Mouse (Mus musculus): ENCODE data around the gene Ppp4r4. TPM values are rescaled to one million over a fixed set of nuclear protein-coding genes. Genes with fewer than 3 reads are reported as not detected.

The Ppp4r4 gene
- polyA plus RNA-seq, 1 experiment from 2014 or later, result 4.1 TPM

DNA sequence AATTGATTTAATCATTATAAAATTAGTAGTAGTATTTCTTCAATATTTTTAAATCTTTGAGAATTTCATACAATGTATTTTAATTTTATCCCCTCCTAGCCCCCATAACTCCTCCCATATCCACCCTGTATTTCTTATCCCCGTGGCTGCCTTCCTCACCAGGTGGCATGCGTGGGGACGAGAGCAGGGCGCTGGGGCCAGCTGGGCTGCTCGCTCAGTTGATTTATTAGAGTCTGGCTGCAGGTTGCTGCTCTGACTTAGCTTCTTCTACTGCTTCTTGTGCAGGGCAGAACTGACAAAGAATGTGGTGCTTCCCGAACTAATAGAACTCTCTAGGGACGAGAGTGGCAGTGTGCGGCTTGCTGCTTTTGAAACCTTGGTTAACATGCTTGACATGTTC lies 51.7 kb downstream of the Ppp4r4 start:
- Histone ChIP-seq H3K4me1 (ENCODE audit: control insufficient read depth, insufficient read depth, low read depth, low read length) (no peaks in the 10 kb centered on the region), H3K27ac (ENCODE audit: low read depth, low read length) (no peak overlapping the region), H3K4me2 (ENCODE audit: low read length) (no peak overlapping the region), H3K9ac (ENCODE audit: low read depth, low read length) (no peak overlapping the region), H3K27me3 (replicated peaks; ENCODE audit: control insufficient read depth, insufficient read depth, low read length) (no peaks in the 10 kb centered on the region), H3K4me3 (ENCODE audit: low read length) (no peak overlapping the region), H3K9me3 (ENCODE audit: control insufficient read depth, low read length) (no peaks in the 10 kb centered on the region), H3K36me3 (ENCODE audit: control insufficient read depth, insufficient read depth, low read length) (no peaks in the 10 kb centered on the region)
- WGBS, result 76% methylated on average over 8 of the region's 8 CpGs
- no peak for ATAC-seq

- WGBS, result 79% methylated on average over 2 of the region's 2 CpGs
- Histone ChIP-seq H3K27me3 (replicated peaks; ENCODE audit: control insufficient read depth, insufficient read depth, low read length) (no peaks in the 10 kb centered on the region), H3K9me3 (ENCODE audit: control insufficient read depth, low read length) (no peaks in the 10 kb centered on the region), H3K9ac (ENCODE audit: low read depth, low read length) (no peak overlapping the region), H3K4me3 (ENCODE audit: low read length) (no peak overlapping the region), H3K4me1 (ENCODE audit: control insufficient read depth, insufficient read depth, low read depth, low read length) (no peaks in the 10 kb centered on the region), H3K27ac (ENCODE audit: low read depth, low read length) (no peak overlapping the region), H3K4me2 (ENCODE audit: low read length) (no peak overlapping the region), H3K36me3 (ENCODE audit: control insufficient read depth, insufficient read depth, low read length) (no peaks in the 10 kb centered on the region)
- no peak for ATAC-seq
Measured at GRCm38 (mm10) chr12:103598411-103598810, 66.3 kb downstream of the Ppp4r4 start.

GRCm38 (mm10) chr12:103600364-103600763 lies 68.3 kb downstream of the Ppp4r4 start:
- Histone ChIP-seq H3K27ac (ENCODE audit: low read depth, low read length) (no peak overlapping the region), H3K9ac (ENCODE audit: low read depth, low read length) (no peak overlapping the region)
- WGBS, result 17% methylated on average over 3 of the region's 3 CpGs

GRCm38 (mm10) chr12:103601839-103602238 lies 69.8 kb downstream of the Ppp4r4 start:
- no peaks in the 10 kb centered on the region for H3K9me3 ChIP-seq (ENCODE audit: control insufficient read depth, low read length)
- H3K4me2 ChIP-seq (ENCODE audit: low read length), result no peak overlapping the region
- H3K27ac ChIP-seq (ENCODE audit: low read depth, low read length), result no peak overlapping the region
- no peak overlapping the region for H3K9ac ChIP-seq (ENCODE audit: low read depth, low read length)
- H3K36me3 ChIP-seq (ENCODE audit: control insufficient read depth, insufficient read depth, low read length), result no peaks in the 10 kb centered on the region
- no peaks in the 10 kb centered on the region for H3K27me3 ChIP-seq (replicated peaks; ENCODE audit: control insufficient read depth, insufficient read depth, low read length)
- no peak for ATAC-seq
- H3K4me1 ChIP-seq (ENCODE audit: control insufficient read depth, insufficient read depth, low read depth, low read length), result no peaks in the 10 kb centered on the region
- H3K4me3 ChIP-seq (ENCODE audit: low read length), result no peak overlapping the region
- 82% methylated on average over 3 of the region's 3 CpGs for WGBS

More at GRCm38 (mm10) chr12:103600364-103600763, 68.3 kb downstream of the Ppp4r4 start:
- Histone ChIP-seq H3K4me3 (ENCODE audit: low read length) (no peak overlapping the region), H3K36me3 (ENCODE audit: control insufficient read depth, insufficient read depth, low read length) (no peaks in the 10 kb centered on the region), H3K27me3 (replicated peaks; ENCODE audit: control insufficient read depth, insufficient read depth, low read length) (no peaks in the 10 kb centered on the region), H3K9me3 (ENCODE audit: control insufficient read depth, low read length) (no peaks in the 10 kb centered on the region), H3K4me1 (ENCODE audit: control insufficient read depth, insufficient read depth, low read depth, low read length) (no peaks in the 10 kb centered on the region), H3K4me2 (ENCODE audit: low read length) (no peak overlapping the region)
- ATAC-seq, result no peak

GRCm38 (mm10) chr12:103615141-103615540 lies 83.1 kb downstream of the Ppp4r4 start:
- Histone ChIP-seq H3K36me3 (ENCODE audit: control insufficient read depth, insufficient read depth, low read length) (peaks cover 3% of the 10 kb centered on the region; the same call in 1 of the 2 replicates), H3K4me1 (ENCODE audit: control insufficient read depth, insufficient read depth, low read depth, low read length) (no peaks in the 10 kb centered on the region), H3K9me3 (ENCODE audit: control insufficient read depth, low read length) (peaks cover 3% of the 10 kb centered on the region), H3K4me3 (ENCODE audit: low read length) (no peak overlapping the region), H3K9ac (ENCODE audit: low read depth, low read length) (no peak overlapping the region), H3K27ac (ENCODE audit: low read depth, low read length) (no peak overlapping the region), H3K4me2 (ENCODE audit: low read length) (no peak overlapping the region), H3K27me3 (replicated peaks; ENCODE audit: control insufficient read depth, insufficient read depth, low read length) (no peaks in the 10 kb centered on the region)
- ATAC-seq, result no peak
- WGBS, result 96% methylated on average over 1 of the region's 1 CpGs

GRCm38 (mm10) chr12:103615734-103616133 lies 83.7 kb downstream of the Ppp4r4 start:
- H3K9me3 ChIP-seq (ENCODE audit: control insufficient read depth, low read length), result peaks cover 3% of the 10 kb centered on the region
- H3K27me3 ChIP-seq (replicated peaks; ENCODE audit: control insufficient read depth, insufficient read depth, low read length), result no peaks in the 10 kb centered on the region
- H3K9ac ChIP-seq (ENCODE audit: low read depth, low read length), result no peak overlapping the region
- WGBS, result 88% methylated on average over 4 of the region's 4 CpGs
- no peaks in the 10 kb centered on the region for H3K4me1 ChIP-seq (ENCODE audit: control insufficient read depth, insufficient read depth, low read depth, low read length)
- H3K4me3 ChIP-seq (ENCODE audit: low read length), result no peak overlapping the region
- no peak overlapping the region for H3K4me2 ChIP-seq (ENCODE audit: low read length)
- H3K36me3 ChIP-seq (ENCODE audit: control insufficient read depth, insufficient read depth, low read length), result peaks cover 3% of the 10 kb centered on the region; the same call in 1 of the 2 replicates
- H3K27ac ChIP-seq (ENCODE audit: low read depth, low read length), result no peak overlapping the region
- no peak for ATAC-seq

DNA sequence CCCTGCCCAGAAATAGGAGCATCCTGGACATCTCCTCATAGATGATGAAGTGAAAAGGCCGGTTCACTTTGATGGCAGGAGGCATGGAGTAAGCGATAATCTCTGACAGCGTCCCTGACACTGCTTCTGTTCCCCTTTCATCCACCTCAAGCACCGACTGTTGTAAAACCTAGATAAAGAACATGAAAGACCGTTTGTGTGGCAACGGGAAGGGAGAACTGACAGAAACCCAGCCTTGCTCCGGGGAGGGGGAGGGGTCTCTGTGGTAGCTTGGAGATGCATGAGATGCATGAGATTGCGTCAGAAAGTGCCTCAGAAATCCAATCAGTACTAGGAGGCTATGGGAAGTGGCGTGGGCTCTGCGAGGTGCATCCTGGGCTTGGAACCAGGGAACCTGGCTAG lies 84.8 kb downstream of the Ppp4r4 start:
- no peak overlapping the region for H3K4me2 ChIP-seq (ENCODE audit: low read length)
- no peak overlapping the region for H3K27ac ChIP-seq (ENCODE audit: low read depth, low read length)
- no peaks in the 10 kb centered on the region for H3K27me3 ChIP-seq (replicated peaks; ENCODE audit: control insufficient read depth, insufficient read depth, low read length)
- no peaks in the 10 kb centered on the region for H3K4me1 ChIP-seq (ENCODE audit: control insufficient read depth, insufficient read depth, low read depth, low read length)
- 92% methylated on average over 10 of the region's 10 CpGs for WGBS
- ATAC-seq, result no peak
- H3K9ac ChIP-seq (ENCODE audit: low read depth, low read length), result no peak overlapping the region
- peaks cover 3% of the 10 kb centered on the region; the same call in 1 of the 2 replicates for H3K36me3 ChIP-seq (ENCODE audit: control insufficient read depth, insufficient read depth, low read length)
- H3K4me3 ChIP-seq (ENCODE audit: low read length), result no peak overlapping the region
- peaks cover 3% of the 10 kb centered on the region for H3K9me3 ChIP-seq (ENCODE audit: control insufficient read depth, low read length)

GRCm38 (mm10) chr12:103631203-103631612 lies 99.1 kb downstream of the Ppp4r4 start, which contains the start of gene Serpina10:
TSS of gene Serpina10 (minus strand) at chr12:103631444.
- no peak within 1 kb of the TSS for H3K4me3 ChIP-seq (ENCODE audit: low read length)
- no peak for ATAC-seq
- WGBS, result 68% methylated on average over 3 of the region's 3 CpGs

DNA sequence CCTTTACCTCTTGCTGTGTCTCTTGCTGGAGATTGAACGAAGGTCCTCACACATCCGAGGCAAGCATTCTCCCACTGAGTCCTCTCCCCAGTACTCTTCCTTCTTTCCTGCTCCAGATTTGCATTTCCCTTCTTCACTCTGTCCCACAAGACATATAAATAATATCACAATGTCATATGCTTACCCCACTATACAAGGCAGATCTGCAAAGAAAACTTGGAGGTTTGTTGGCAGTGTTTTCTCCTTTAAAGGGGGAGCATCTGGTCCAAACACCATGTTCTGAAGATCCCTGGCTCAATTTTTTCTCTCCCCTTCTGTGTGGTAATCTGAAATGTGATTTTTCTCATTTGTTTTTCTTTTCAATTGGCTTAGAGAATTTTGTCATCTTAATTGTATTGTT lies 102.3 kb downstream of the Ppp4r4 start:
- Histone ChIP-seq H3K27me3 (replicated peaks; ENCODE audit: control insufficient read depth, insufficient read depth, low read length) (no peaks in the 10 kb centered on the region), H3K27ac (ENCODE audit: low read depth, low read length) (no peak overlapping the region), H3K36me3 (ENCODE audit: control insufficient read depth, insufficient read depth, low read length) (no peaks in the 10 kb centered on the region), H3K4me3 (ENCODE audit: low read length) (no peak overlapping the region), H3K9ac (ENCODE audit: low read depth, low read length) (no peak overlapping the region), H3K9me3 (ENCODE audit: control insufficient read depth, low read length) (no peaks in the 10 kb centered on the region), H3K4me2 (ENCODE audit: low read length) (no peak overlapping the region), H3K4me1 (ENCODE audit: control insufficient read depth, insufficient read depth, low read depth, low read length) (no peaks in the 10 kb centered on the region)
- 83% methylated on average over 2 of the region's 2 CpGs for WGBS
- ATAC-seq, result no peak

More at GRCm38 (mm10) chr12:103631203-103631612, 99.1 kb downstream of the Ppp4r4 start, which contains the start of gene Serpina10:
- H3K4me1 ChIP-seq (ENCODE audit: control insufficient read depth, insufficient read depth, low read depth, low read length), result no peaks in the 10 kb centered on the region
- no peak within 1 kb of the TSS for H3K9ac ChIP-seq (ENCODE audit: low read depth, low read length)
- H3K9me3 ChIP-seq (ENCODE audit: control insufficient read depth, low read length), result no peaks in the 10 kb centered on the region
- no peak within 1 kb of the TSS for H3K27ac ChIP-seq (ENCODE audit: low read depth, low read length)
- H3K4me2 ChIP-seq (ENCODE audit: low read length), result no peak within 1 kb of the TSS
- no peaks in the 10 kb centered on the region for H3K36me3 ChIP-seq (ENCODE audit: control insufficient read depth, insufficient read depth, low read length)
- H3K27me3 ChIP-seq (replicated peaks; ENCODE audit: control insufficient read depth, insufficient read depth, low read length), result no peaks in the 10 kb centered on the region

DNA sequence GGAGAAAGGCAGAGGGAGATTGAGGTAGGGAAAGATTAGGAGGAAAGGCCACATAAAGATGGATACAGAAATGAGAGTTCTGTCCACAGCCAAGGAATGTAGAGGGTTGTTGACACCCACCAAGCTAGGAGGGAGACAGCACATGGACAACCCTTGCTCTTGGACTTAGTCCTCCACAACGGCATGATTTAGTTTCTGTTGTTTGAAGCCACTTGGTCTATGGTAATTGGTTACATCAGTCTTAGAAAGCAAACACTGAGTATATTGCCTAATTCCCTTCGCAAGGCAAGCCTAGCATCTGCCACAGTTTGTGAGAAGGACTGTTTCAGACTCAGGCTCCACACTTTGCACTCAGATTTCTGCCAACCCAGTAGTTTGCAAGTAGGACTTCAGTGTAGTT lies 103.8 kb downstream of the Ppp4r4 start:
- ATAC-seq, result no peak
- Histone ChIP-seq H3K4me2 (ENCODE audit: low read length) (no peak overlapping the region), H3K27ac (ENCODE audit: low read depth, low read length) (no peak overlapping the region), H3K4me1 (ENCODE audit: control insufficient read depth, insufficient read depth, low read depth, low read length) (no peaks in the 10 kb centered on the region), H3K9ac (ENCODE audit: low read depth, low read length) (no peak overlapping the region), H3K36me3 (ENCODE audit: control insufficient read depth, insufficient read depth, low read length) (no peaks in the 10 kb centered on the region), H3K4me3 (ENCODE audit: low read length) (no peak overlapping the region), H3K9me3 (ENCODE audit: control insufficient read depth, low read length) (no peaks in the 10 kb centered on the region), H3K27me3 (replicated peaks; ENCODE audit: control insufficient read depth, insufficient read depth, low read length) (no peaks in the 10 kb centered on the region)
- 90% methylated on average over 2 of the region's 2 CpGs for WGBS
